Mouse (Mus musculus) limb, embryonic 12.5 days (tissue): ENCODE measurements around the gene Rgs5. TPM values are rescaled to one million over a fixed set of nuclear protein-coding genes. Genes with fewer than 3 reads are reported as not detected.

Source experiments
- ATAC-seq: fragments of 200-750 bp; cut with Nextera tagmentation; 2 replicates; pipeline ENCODE4 v1.8.0; 2017; ENCODE audit warnings: low read depth, moderate TSS enrichment; ENCODE audit not compliant: insufficient number of reproducible peaks, insufficient read depth, low FRiP score, low TSS enrichment
- H3K27ac ChIP-seq: fragments of 300-500 bp; sonication (generic); 2 replicates; pipeline ENCODE4 v1.5.1; 2016; ENCODE audit warnings: mild to moderate bottlenecking, moderate library complexity
- H3K27me3 ChIP-seq: fragments of 300-500 bp; sonication (generic); 2 replicates; pipeline ENCODE4 v1.6.1; 2016; ENCODE audit warnings: mild to moderate bottlenecking, moderate library complexity
- H3K36me3 ChIP-seq: fragments of 300-500 bp; sonication (generic); 2 replicates; pipeline ENCODE4 v1.6.1; 2016; ENCODE audit warnings: mild to moderate bottlenecking, moderate library complexity
- H3K4me1 ChIP-seq: fragments of 300-500 bp; sonication (generic); replicated peaks from 2 replicates; pipeline ENCODE4 v1.6.1; 2016
- H3K4me2 ChIP-seq: fragments of 300-500 bp; sonication (generic); 2 replicates; pipeline ENCODE4 v1.6.1; 2016; ENCODE audit warnings: mild to moderate bottlenecking, moderate library complexity
- H3K4me3 ChIP-seq: fragments of 300-500 bp; sonication (generic); replicated peaks from 2 replicates; pipeline ENCODE4 v1.5.1; 2016; ENCODE audit warnings: mild to moderate bottlenecking
- H3K9ac ChIP-seq: fragments of 300-500 bp; sonication (generic); replicated peaks from 2 replicates; pipeline ENCODE4 v1.6.1; 2016; ENCODE audit warnings: mild to moderate bottlenecking, moderate library complexity
- H3K9me3 ChIP-seq: fragments of 300-500 bp; sonication (generic); 2 replicates; pipeline ENCODE4 v1.6.1; 2016; ENCODE audit warnings: mild to moderate bottlenecking, moderate library complexity
- WGBS: fragments of 180-500 bp; shearing (Covaris S2); methylation state at CpG from one replicate; pipeline ENCODE4 v1.1.7; 2016; 5-methylcytosine and 5-hydroxymethylcytosine counted together
- polyA plus RNA-seq: library from polyadenylated mRNA; unstranded; fragments of >200 nt; fragmentation: Nextera tagmentation; extraction: Ambion mirVana; gene quantifications from 2 replicates; pipeline ENCODE4 v1.2.1, GENCODE M21; 2016

Rgs5 gene
- polyA plus RNA-seq, 1 experiment from 2014 or later = 0.55 TPM

GRCm38 (mm10) chr1:169730599-169731100, 75.3 kb downstream of the Rgs5 start:
- Histone ChIP-seq H3K4me1 (no peaks in the 10 kb centered on the region), H3K27ac (no peak overlapping the region), H3K9ac (no peak overlapping the region), H3K9me3 (no peaks in the 10 kb centered on the region), H3K27me3 (no peaks in the 10 kb centered on the region), H3K4me3 (no peak overlapping the region), H3K36me3 (no peaks in the 10 kb centered on the region), H3K4me2 (no peak overlapping the region)
- 78% methylated on average over 7 of the region's 7 CpGs for WGBS
- no peak for ATAC-seq

GRCm38 (mm10) chr1:169736139-169736538, 80.8 kb downstream of the Rgs5 start:
- no peak overlapping the region for H3K27ac ChIP-seq
- no peaks in the 10 kb centered on the region for H3K36me3 ChIP-seq
- no peaks in the 10 kb centered on the region for H3K9me3 ChIP-seq
- H3K27me3 ChIP-seq = no peaks in the 10 kb centered on the region
- H3K4me2 ChIP-seq = no peak overlapping the region
- H3K9ac ChIP-seq = no peak overlapping the region
- 80% methylated on average over 6 of the region's 6 CpGs for WGBS
- no peak for ATAC-seq
- H3K4me3 ChIP-seq = no peak overlapping the region
- no peaks in the 10 kb centered on the region for H3K4me1 ChIP-seq

- no peaks in the 10 kb centered on the region for H3K9me3 ChIP-seq
- WGBS = 83% methylated on average over 6 of the region's 6 CpGs
- H3K4me3 ChIP-seq = no peak overlapping the region
- H3K9ac ChIP-seq = no peak overlapping the region
- no peak for ATAC-seq
- H3K27ac ChIP-seq = no peak overlapping the region
- H3K4me2 ChIP-seq = no peak overlapping the region
- H3K4me1 ChIP-seq = no peaks in the 10 kb centered on the region
- H3K36me3 ChIP-seq = no peaks in the 10 kb centered on the region
- no peaks in the 10 kb centered on the region for H3K27me3 ChIP-seq
Observed at GRCm38 (mm10) chr1:169737231-169737630, 81.9 kb downstream of the Rgs5 start.

- H3K4me3 ChIP-seq = no peak overlapping the region
- no peak for ATAC-seq
- WGBS = 85% methylated on average over 5 of the region's 5 CpGs
- H3K27me3 ChIP-seq = peaks cover 3% of the 10 kb centered on the region; the same call in 1 of the 2 replicates
- no peak overlapping the region for H3K27ac ChIP-seq
- H3K4me2 ChIP-seq = no peak overlapping the region
- no peaks in the 10 kb centered on the region for H3K36me3 ChIP-seq
- H3K9me3 ChIP-seq = no peaks in the 10 kb centered on the region
- no peaks in the 10 kb centered on the region for H3K4me1 ChIP-seq
- no peak overlapping the region for H3K9ac ChIP-seq
Observed at GRCm38 (mm10) chr1:169741147-169741546, 85.8 kb downstream of the Rgs5 start.

Other genes starting within 250 kb of the Rgs5 start
- 67.6 and 70.0 TPM in 2 replicates for gene Nuf2, start 124.0 kb upstream of the Rgs5 start, polyA plus RNA-seq
- gene Rgs4, start 92.1 kb downstream of the Rgs5 start, polyA plus RNA-seq = 1.1 and 1.2 TPM in 2 replicates